Mouse (Mus musculus) right cerebral cortex, postnatal 4 days (tissue): ENCODE measurements around the gene Tnrc6c.
"Not testable (repeated sequence)": the region's sequence is repeated elsewhere in the genome, so short reads cannot be mapped to it uniquely, and the experiment has no call there.

Experiments used
- DNase-seq: peaks from one replicate; pipeline ENCODE4 v3.0.0-alpha.2; 2022

Gene Tnrc6c

DNA sequence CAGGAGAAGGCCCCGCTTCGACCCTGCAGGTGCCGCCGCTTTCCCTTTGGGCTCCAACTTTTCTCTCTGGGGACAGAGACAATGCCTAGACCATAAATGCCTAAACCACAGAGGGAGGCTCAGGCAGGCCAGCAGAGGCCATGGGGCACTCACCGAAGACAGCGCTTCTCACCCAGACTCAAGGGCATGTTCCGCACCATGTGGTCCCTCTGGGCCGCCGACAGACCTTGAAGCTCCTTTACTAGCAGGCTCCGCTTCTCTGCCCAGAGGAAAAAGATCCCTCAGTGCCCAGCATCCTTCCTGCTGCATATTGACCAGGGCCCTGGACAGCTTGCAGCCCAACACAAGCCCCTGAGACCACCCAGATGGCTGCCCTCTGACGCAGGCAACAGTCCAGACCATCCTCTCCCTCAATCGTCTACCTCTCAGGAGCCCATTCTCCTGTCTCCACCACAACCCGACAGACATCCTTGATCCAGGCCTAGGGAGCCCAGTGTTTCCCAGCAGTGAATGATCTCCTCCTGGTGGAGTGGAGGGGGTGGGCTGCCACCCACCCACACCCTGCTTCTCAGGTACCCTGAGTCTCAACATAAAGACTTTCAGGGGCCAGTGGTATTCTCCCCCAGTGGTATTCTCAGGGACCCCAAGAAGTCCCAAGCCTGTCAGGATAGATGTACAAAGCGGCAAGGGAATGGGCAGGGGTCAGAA, 122.2 kb downstream of the Tnrc6c start:
- DNase-seq, result no peak

DNA sequence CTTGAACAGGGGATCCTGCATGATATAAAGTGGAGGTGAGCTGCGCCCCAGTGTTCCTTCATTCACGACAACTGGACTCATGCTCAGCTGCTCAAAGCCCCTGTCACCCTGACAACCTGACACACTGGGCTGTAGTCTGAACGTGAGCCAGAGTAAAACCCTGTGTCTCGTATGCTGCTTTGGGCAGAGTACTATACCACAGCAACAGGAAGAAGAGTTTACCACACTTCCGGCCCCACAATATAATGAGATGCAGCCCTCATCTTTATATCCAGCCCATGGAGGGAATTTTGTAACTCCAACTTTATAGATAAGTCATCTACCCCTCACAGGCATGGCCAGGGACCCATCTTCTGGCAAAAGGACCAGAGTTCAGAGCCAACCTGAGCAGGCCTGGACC, 123.0 kb downstream of the Tnrc6c start:
- no peak for DNase-seq

DNA sequence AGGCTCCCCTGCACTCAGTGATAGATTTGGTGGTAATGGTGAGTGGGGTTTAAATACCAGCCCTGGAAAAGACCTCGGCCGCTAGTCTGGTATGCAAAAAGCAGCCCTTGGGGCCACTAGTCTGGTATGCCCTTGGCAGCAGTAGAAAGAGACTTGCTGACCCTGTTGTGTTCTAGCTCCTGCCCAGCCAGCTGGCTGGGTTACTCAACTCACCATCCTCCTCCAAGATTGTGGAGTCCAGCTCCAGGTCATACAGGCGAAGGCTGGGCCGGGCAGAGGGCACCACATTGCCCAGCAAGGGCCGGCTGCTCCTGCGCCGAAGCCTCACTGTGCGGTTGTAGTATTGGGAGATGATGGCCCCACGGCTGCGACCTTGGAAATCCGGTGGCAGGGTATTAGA, 123.9 kb downstream of the Tnrc6c start:
- DNase-seq, result no peak

DNA sequence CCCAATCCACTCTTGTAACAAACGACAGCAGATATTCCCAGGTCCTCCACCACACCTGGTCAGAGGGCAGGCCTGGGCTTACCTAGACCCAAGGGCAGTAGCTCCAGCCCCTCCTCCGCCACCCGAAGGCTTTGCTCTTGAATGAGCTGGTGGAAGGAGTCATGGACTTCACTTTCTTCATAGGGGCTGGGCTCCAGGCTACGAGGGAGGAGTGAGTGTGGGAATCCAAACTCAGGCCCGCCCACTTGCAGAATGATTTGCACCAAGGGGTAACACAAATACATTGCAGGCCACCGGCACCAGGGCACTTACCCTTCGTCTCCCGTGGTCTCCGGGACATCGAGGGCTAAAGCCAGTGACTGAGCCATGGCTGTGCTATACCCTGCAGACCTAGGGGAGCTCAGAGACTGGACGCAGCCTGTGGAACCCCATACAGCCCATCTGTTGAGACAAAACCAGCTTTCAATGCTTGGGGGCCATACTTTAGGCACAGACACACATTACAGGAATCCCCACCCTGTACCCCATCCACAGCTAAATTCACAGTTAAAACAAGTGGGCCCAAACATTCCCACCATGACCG, 124.9 kb downstream of the Tnrc6c start:
- no peak for DNase-seq

DNA sequence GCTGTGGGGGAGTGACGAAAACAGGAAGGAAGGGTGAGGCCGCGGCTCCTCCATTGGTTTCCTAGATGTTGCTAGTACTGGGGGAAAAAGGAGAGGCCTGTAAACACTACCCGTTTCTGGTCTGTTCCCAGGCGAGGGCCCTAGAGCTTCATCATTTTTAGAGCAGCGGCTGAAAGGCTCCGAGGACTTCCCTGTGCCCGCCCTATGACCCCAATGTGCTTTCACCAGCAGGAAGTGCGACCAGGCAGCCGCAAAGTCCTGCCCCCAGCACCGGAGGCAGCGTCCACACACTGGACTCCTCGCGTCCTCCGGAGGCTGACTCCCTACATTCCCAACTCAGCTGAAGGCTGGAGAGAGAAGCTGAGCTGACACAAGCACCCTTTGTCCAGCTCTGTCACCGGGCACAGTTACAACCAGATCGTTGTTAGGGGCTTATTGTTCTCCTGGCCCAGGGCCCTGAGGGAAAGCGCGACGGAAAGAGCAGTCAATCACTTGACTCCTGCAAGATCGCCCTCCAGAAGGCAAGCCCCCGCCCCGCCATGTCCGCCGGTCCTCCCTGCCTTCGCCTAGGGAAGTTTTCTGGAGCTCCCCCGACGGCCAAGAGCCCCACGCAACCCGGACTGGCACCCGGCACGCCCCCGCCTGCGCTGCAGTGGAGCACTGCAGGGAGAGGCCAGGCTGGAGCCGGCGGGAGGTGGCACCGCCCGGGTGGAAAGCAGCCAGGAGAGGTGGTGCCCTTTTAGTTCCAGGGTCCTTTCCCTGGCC, 125.5 kb downstream of the Tnrc6c start:
- no peak for DNase-seq

DNA sequence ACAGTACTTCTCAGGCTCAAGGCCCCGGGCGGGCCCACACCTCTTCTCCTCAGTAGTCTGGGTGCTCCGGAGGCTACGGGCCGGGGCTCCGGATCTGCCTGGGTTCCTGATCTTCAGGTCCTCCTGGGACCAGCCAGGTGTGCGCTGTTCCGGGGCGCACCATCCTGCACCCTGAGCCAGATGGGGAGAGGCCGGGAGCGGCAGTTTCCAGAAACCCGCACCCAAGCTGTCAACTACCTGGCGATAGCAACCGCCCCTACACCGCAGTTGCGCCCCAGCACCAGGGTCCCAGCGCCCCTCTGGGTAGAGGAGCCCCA, 126.1 kb downstream of the Tnrc6c start:
- DNase-seq, result no peak

DNA sequence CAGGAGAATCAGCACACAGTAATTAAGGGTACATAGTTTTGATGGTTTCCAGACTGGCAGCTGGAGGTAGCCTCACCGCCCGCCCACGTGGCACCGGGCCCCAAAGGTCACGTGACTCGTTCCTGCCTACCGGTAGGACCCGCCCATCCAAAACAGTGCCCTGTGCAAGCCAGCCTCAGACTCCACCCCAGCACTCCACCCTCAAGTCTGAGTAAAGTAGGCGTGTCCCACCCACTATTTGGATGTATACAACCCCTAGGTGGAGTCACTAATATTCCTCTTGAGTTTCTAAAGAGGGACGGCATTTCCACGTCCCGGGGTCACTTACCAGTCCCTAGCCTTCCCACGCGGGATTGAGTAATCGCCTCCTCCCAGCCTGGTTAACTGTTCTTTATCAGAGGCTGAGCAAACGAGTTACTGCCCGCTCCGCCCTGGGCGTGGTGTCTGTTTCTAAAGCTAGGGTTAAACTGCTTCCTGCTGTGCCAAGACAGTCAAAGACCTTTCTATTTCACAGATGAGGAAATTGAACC, 126.6 kb downstream of the Tnrc6c start:
- DNase-seq, result no peak

DNA sequence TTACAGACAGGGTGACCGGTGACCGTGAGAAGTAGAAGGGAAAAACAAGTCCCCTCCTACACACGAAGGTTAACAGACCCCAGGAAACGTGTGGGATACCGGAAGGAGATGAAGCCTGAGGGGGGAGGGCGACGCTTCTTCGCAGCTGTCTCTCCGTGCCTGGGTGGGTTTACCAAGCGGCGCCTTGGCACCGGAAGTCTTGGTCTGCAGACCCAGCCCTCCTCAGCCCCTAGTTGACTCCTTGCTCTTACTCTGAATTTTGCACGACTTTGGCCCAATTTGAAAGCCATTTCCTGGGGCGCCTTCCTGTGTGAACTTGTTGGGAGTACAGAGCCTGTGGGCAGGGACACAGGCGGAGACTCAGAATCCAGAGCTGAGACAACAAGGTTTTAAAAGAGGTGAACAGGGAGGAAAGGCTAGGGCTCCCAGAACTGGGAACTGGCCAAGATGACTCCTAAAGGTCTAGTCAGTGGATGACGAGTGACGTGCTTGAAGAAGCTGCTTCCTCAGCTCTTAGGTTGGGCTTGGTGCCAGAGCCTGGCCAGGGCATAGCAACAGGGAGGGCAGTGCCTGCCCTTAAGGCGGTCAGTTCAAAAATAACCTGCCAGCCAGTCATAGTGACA, 127.2 kb downstream of the Tnrc6c start:
- no peak for DNase-seq

DNA sequence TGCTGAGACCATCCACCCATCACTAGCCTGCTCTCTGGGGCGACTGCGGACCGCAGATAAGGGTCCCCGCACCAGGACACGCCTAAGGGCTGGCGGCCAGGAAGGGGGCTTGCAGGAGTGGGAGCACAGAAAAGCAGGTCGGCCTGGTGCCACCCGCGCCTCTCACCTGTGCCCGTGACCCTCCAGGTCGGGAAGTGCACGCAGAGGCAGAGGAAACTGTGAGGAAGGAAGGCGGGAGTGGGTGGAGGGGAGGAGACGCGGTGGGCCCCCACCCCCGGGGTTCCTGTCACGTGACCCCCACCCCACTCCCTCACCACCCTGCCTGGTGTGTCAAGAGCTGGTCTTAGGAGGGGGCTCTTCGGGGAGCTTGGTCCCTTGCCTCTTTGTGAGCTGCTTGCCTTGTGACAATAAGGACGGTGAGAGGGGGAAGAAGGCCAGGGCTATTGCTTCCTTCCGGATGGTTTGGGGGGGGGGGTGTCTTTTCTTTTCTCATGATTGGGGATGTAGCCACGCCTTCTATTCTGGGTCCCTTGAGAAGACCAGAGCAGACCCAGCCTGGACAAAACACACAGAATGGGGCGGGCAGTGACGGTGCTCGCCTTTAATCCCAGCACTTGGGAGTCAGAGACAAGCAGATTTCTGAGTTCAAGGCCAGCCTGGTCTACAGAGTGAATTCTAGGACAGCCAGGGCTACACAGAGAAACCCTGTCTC, 128.1 kb downstream of the Tnrc6c start, which contains the start of the genes Tmc8 and Tmc6:
Gene Tmc8, plus strand, starts transcription at position 84 of the 712 bp plus-strand sequence.
Gene Tmc6, minus strand, starts transcription at position 206 of the 712 bp plus-strand sequence.
- no peak for DNase-seq

DNA sequence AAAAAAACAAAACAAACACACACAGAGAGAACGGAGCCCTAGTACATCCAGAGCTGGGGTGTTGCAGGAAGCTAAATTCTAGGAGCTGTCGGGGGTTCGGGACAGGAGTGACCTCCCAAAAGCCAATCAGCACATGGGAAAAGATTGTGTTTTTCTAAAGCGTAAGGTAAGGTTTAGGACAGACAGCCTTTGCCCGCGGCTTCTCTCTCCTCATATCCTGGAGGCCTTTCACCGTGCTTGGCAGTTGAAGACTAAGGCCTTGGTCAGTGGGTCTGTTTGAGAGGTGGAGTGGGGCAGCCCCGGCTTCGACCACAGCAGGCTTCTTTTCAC, 128.6 kb downstream of the Tnrc6c start:
- DNase-seq, result no peak

DNA sequence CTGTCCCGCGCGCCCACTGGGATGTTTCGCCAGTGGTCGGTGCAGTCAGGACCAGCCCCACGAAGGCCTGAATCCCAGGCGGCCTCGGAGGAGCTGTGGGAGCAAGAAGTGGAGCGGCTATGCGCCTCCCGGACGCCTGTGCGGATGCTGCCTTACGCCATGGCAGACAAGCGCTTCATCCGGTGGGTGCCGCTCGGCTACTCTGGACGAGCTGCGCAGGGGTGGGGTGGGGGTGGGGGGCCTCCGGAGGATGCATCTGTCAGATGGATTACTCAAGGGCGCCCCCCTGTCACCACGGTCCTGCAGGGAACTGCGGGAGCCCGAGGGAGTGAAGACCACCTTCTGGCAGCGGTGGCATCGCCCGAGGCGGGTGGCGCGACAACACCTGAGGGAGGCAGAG, 129.0 kb downstream of the Tnrc6c start:
- peak; percentile 81 for DNase-seq

DNA sequence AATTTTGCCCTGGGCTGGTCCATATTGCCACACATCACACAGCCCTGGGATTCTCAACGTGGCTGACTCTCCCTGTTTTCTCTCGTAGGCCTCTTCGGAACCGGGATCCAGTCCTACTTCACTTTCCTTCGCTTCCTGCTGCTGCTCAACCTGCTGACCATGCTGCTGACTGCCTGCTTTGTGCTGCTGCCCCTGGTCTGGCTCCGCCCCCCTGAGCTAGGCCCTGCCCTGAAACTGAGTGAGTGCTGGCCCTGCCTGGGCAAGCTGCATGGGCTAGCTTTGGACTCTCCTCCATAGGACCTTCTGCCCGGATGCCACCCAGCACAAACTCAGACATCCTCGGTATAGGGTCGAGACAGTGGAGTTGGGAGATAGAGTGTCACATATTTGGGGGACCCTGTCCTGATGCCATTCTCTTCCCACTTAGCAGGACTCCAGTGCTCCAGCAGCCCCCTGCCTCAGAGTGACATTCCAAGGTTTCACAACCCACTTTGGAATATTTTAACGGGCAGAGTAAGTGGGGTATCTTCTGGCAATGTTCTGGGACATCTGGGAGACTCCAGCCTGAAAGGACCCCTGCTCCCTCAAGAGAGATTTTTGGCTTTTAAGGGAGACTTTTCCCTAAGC, 129.7 kb downstream of the Tnrc6c start:
- DNase-seq, result no peak

DNA sequence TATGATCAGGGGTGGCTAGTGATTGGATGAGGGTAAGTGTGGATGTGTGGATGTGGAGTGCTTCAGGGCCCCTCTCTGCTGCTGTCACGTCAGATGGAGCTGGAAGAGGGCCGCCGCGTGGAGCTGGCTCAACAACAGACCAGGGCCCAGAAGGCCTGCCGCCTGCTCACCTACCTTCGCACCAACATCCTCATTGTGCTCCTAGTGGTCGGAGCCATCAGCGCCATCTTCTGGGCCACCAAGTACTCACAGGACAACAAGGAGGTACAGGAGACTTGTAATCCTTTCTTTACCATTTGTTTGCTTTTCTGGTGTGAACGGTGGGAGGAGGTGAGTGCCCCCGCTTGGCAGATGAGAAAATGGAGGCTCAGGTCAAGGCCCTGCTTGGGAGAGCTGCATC, 132.2 kb downstream of the Tnrc6c start:
- no peak for DNase-seq

DNA sequence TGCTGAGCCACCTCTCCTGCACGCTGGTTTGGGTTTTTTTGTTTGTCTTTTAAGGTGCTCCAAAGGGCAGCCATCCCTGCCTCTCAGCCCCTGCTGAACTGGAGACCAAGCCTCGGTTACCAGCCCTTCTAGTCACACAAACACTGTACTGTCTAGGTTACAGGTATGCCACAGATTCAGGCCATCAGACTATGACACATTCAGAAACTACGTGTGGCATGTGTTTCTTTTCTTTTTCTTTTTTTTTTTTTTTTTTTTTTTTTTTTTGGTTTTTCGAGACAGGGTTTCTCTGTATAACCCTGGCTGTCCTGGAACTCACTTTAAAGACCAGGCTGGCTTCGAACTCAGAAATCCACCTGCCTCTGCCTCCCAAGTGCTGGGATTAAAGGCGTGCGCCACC, 134.4 kb downstream of the Tnrc6c start:
- not testable (repeated sequence) for DNase-seq

DNA sequence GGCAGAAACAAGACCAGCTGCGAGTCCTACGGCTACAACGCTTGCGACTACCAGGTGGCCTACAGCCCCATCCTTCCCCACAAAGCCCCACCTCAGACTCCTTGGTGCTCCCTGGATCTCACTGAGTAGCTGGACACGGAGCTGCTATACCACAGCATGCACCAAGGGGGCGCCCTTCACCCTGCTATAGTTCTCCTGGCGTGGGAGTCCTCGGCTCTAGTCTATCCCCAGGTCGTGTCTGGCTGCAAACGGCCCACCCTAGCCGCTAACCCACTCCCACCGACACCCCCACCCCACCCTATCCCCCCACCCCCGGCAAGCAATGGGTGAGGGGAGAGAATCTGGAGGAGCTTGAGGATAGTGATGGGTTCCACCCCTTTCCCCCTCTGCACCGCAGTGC, 136.2 kb downstream of the Tnrc6c start:
- peak; percentile 61 for DNase-seq

DNA sequence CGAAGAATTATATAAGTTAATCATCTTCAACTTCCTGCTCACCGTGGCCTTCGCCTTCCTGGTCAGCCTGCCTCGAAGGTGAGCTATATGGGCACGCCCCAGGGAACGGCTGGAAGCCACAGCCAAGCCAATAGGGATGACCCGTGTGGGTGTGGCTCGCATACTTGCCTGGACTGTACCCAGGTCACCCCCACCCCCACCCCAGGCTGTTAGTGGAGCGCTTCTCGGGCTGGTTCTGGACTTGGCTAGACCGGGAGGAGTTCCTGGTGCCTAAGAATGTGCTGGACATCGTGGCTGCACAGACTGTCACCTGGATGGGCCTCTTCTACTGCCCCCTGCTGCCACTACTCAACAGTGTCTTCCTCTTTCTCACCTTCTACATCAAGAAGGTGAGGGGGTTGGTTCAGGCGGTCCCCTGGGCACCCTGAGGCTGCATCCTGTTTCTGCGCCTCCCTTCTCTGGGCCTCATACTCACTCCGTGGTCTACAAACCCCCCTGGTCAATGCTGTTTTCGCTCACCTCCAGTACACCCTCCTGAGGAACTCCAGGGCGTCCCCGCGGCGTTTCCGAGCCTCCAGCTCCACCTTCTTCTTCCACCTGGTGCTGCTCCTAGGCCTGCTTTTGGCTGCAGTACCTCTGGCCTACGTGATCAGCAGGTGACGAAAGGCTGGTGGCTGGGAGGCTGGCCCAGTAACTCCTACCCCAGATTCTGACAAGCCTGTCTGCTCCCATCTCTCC, 136.8 kb downstream of the Tnrc6c start:
- DNase-seq, result no peak

DNA sequence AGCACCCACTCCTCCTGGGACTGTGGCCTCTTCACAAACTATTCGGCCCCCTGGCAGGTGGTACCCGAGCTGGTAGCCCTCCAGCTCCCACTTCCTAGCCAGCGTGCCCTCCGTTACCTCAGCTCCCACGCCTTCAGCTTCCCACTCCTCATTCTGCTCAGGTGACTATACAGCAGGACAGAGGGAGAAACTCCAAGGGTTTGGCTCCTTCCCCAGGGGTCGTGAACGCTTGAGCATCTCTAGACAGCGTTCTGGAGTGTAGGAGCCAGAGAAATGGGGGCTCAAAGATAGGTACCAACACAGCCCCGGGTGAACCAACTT, 137.3 kb downstream of the Tnrc6c start:
- DNase-seq, result no peak

DNA sequence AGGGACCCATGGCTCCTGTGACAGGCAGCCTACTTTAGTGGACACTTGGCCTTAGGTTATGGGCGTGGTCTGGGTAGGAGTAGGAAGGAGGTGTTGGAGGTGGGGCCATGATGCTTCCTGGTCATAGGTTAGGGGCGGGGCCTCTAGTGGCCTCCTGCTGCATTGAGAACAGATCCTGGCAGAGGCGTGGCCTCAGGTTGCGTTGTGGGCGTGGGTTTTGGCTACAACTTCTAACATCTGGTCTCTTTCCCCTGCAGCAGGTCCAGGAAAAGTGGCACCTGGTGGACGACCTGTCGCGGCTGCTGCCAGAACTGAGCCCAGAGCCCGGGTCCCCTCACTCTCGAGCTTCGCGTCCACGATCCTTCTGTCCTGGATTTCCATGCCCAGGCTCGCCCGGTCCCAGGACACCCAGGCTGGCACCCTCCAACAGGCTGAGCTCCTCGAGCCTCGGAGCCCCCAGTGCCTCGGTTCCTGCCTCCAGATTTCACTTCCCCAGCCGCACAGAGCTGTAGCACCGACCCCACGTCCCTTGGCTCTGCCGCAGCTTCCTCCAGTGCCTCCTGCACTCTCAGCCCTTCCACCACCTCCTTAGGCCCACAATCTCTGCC, 138.3 kb downstream of the Tnrc6c start:
- no peak for DNase-seq

DNA sequence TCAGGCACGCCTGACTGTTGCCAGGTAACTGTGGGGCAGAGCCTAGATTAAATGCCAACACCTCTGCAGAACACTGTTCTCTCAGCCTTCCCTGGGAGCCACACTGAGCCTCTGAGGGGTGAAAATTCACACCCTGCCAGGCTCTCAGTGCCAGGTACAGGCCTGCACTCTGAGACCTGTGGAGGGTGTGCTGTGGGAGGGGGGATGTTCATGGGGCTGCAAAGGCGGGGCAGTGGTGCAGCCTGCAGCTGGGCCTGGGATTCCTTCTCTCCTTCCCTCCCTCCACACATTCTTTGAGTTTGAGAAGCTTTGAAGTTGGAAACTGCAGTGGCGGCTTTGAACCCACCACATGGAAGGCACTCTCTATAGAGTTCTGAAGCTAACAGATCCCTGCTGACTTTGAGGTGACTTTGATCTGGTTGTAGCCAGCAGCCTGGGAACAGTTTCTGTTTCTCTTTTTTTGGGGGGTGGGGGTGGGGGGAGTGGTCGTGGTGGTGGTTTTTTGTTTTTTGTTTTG, 140.0 kb downstream of the Tnrc6c start:
- DNase-seq, result no peak

DNA sequence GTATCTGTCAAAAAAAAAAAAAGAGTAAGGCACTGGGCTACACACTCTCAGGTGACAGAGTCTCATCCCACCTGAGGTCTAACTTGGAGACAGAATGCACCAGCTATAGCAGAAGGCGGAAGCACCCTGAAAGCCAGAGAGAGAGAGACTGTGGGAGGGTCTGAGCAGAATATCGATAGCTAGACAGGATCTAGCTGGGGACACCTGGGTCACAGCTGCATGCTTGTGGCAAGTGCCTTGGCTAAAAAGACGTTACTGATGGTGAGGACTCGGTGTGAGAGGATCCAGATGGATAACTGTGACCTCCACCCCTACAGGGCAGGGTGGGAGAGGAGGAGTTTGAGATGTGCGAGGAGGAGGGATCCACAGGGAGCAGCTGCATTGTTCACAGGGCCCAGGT, 142.9 kb downstream of the Tnrc6c start:
- DNase-seq, result no peak

DNA sequence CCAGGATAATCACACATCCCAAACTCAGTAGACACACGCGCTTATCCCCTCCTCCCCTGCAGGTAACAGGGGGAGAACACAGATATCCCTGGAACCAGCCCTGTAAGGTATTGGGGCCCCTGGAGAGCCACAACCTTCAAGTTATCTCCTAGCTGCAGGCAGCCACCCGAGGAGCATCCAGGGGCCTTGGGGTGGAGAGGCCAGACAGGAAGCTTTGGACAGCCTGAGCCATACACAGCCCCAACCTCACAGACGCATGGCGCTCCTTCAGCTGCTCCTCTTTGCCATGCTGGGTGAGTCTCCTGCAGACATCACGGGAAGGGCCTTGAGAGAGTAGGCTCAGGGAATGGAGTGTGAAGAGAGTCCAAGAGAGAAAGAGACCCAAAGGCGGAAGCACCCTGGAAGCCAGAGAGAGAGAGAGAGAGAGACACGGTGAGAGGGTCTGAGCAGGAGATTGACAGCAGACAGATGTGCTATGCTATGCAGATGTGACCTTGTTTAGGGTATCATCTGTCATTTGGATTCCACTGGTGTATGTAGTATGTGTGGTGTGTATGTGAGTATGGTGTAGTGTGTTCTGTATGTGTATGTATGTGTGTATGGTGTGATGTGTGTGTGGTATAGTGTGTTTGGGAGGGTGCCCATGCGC, 143.5 kb downstream of the Tnrc6c start, which contains the start of gene 6030468B19Rik:
Gene 6030468B19Rik, plus strand, starts transcription at position 150 of the 649 bp plus-strand sequence.
- no peak for DNase-seq
